Mouse (Mus musculus) hindbrain, embryonic 13.5 days (tissue): ENCODE results near the gene Bcan. TPM values are rescaled to one million over a fixed set of nuclear protein-coding genes. Genes with fewer than 3 reads are reported as not detected.

ENCODE experiments used
- ATAC-seq: fragments of 200-750 bp; cut with Nextera tagmentation; 2 replicates; pipeline ENCODE4 v1.8.0; 2017; ENCODE audit warnings: moderate TSS enrichment; ENCODE audit not compliant: low FRiP score
- H3K27ac ChIP-seq: fragments of 300-500 bp; sonication (generic); 2 replicates; pipeline ENCODE4 v1.5.1; 2015; ENCODE audit warnings: inconsistent platforms, mild to moderate bottlenecking, moderate library complexity
- H3K27me3 ChIP-seq: fragments of 300-500 bp; sonication (generic); 2 replicates; pipeline ENCODE4 v1.6.1; 2015; ENCODE audit warnings: mild to moderate bottlenecking, inconsistent platforms
- H3K36me3 ChIP-seq: fragments of 300-500 bp; sonication (generic); 2 replicates; pipeline ENCODE4 v1.6.1; 2015; ENCODE audit warnings: mild to moderate bottlenecking, inconsistent platforms
- H3K4me1 ChIP-seq: fragments of 300-500 bp; sonication (generic); replicated peaks from 2 replicates; pipeline ENCODE4 v1.6.1; 2015; ENCODE audit warnings: inconsistent platforms
- H3K4me2 ChIP-seq: fragments of 300-500 bp; sonication (generic); 2 replicates; pipeline ENCODE4 v1.6.1; 2015; ENCODE audit warnings: inconsistent platforms, mild to moderate bottlenecking, moderate library complexity
- H3K4me3 ChIP-seq: fragments of 300-500 bp; sonication (generic); 2 replicates; pipeline ENCODE4 v1.5.1; 2015; ENCODE audit warnings: mild to moderate bottlenecking, inconsistent platforms
- H3K9ac ChIP-seq: fragments of 300-500 bp; sonication (generic); 2 replicates; pipeline ENCODE4 v1.6.1; 2015; ENCODE audit warnings: mild to moderate bottlenecking, inconsistent platforms
- H3K9me3 ChIP-seq: fragments of 300-500 bp; sonication (generic); 2 replicates; pipeline ENCODE4 v1.6.1; 2016; ENCODE audit warnings: inconsistent platforms
- WGBS: fragments of 180-500 bp; shearing (Covaris S2); methylation state at CpG from one replicate; pipeline ENCODE4 v1.1.7; 2015; 5-methylcytosine and 5-hydroxymethylcytosine counted together
- polyA plus RNA-seq: library from polyadenylated mRNA; unstranded; fragments of >200 nt; fragmentation: Nextera tagmentation; extraction: Ambion mirVana; gene quantifications from 2 replicates; pipeline ENCODE4 v1.2.1, GENCODE M21; 2015

Bcan gene
- polyA plus RNA-seq, 1 experiment from 2014 or later, result 39.8 TPM

DNA sequence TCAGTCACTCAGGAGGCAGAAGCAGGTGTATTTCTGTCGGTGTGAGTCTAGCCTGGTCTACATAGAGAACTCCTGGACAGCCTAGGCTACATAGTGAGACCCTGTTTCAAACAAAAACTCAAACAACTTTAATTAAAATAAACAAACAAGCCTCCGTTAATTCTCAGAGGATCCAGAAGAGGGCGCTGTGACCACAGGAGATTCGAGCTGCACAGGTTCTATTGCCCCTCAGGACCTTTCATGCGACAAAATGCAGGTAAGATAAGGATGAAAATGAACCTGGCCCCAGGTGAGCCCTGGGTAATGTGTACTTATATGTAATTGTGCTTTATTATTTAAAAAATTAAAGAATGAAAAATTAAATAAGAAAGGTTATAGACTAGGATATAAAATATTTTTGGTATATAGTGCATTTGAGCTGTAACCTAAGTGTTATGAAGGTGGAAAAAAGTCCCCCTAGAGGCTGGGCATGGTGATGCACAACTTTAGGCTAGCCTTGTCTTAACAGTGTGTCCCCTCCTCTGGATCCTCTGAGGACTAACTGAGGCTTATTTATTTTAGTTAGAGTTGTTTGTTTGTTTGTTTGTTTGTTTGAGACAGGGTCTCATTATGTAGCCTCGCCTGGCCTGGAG, 10.7 kb upstream of the Bcan start:
- no peak overlapping the region for H3K27ac ChIP-seq
- no peak overlapping the region for H3K4me2 ChIP-seq
- no peaks in the 10 kb centered on the region for H3K9me3 ChIP-seq
- H3K27me3 ChIP-seq, result peaks cover 15% of the 10 kb centered on the region
- 11% methylated on average over 6 of the region's 6 CpGs for WGBS
- no peak for ATAC-seq
- H3K4me1 ChIP-seq, result no peaks in the 10 kb centered on the region
- no peak overlapping the region for H3K4me3 ChIP-seq
- H3K9ac ChIP-seq, result no peak overlapping the region
- H3K36me3 ChIP-seq, result no peaks in the 10 kb centered on the region

DNA sequence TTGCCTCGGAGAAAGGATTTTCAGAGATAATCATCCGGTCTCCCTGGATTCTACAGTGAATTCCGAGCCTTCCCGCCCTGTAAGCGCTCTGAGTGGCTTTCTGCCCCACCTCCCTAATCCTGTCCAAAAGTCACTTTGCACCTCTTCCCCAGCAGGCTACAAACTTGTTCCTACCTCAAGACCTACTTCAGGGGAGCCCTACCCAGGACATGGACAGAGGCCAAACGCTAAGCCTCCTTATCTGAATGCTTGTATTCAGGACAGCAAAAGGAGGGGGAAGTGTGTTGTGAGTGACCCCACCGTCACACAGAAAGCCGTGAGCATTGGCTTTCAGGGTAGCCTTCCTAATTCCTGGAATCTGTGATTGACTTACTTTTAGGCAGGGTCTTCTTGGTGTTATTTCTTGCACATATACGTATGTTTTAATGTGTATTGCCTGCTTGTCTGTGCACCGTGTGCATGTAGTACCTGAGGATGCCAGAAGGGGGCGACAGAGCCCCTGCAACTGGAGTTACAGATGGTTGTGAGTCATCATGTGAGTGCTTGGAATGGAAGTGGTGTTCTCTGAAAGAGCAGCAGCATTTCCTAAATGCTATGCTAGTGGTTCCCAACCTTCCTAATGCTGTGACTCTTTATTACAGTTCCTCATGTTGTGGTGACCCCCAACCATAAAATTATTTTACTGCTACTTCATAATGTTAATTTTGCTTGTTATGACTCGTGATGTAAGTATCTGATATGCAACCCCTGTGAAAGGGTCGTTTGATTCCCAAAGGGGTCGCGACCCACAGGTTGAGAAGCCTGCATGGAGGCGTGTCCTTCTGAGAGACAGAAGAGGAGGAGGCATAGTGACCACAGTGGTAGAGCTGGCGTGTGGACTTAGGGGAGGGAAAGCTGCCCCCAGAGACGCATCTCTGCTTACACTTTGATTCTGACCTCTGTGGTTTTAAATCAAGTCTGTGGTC, 6.1 kb upstream of the Bcan start:
- H3K27ac ChIP-seq, result no peak overlapping the region
- no peak overlapping the region for H3K4me2 ChIP-seq
- no peak overlapping the region for H3K4me3 ChIP-seq
- peaks cover 41% of the 10 kb centered on the region for H3K27me3 ChIP-seq
- H3K9ac ChIP-seq, result no peak overlapping the region
- no peaks in the 10 kb centered on the region for H3K36me3 ChIP-seq
- ATAC-seq, result no peak
- no peaks in the 10 kb centered on the region for H3K9me3 ChIP-seq
- 81% methylated on average over 18 of the region's 18 CpGs for WGBS
- H3K4me1 ChIP-seq, result peaks cover 15% of the 10 kb centered on the region

DNA sequence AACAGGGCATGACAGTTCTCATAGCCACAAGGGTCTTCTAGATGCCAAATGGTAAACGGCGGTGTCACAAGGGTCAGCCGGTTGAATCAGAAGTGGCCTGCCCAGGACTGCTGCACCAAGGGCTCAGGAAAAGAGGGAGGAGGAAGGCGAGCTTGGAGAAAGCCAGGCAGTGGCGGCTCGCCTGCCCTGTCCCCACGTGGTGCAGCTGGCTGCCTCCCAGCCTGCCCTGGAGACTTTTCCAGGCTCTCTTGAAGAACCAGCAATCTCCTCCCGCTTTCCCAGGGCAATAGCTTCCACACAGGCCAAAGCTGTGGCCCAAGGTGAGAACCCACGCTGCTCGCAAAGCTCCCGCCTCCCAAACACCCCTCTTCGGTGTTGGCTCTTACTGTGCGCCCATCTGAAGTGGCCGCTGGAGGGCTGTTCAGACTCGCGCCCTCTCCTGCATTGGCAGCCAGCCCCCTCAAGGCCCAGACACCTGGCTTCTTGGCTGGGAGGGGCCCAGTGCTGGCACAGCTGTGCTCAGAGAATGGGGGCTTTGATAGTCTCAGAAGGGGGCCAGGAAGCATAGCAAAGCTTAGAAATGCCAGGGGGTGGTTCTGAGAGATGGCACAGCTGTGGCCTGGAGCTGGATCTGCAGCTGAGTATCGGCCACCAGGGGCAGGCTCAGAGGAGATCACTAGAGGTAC, 2.4 kb upstream of the Bcan start:
- H3K9ac ChIP-seq, result no peak overlapping the region
- no peak overlapping the region for H3K27ac ChIP-seq
- WGBS, result 4% methylated on average over 17 of the region's 17 CpGs
- H3K4me3 ChIP-seq, result no peak overlapping the region
- H3K4me2 ChIP-seq, result peak overlapping the region; percentile 27; the same call in 1 of the 2 replicates
- peaks cover 42% of the 10 kb centered on the region for H3K4me1 ChIP-seq
- 0 out of 2 replicates have a peak, but pooled peaks have one; percentile 9 for ATAC-seq
- H3K36me3 ChIP-seq, result no peaks in the 10 kb centered on the region
- H3K9me3 ChIP-seq, result no peaks in the 10 kb centered on the region
- peaks cover 75% of the 10 kb centered on the region for H3K27me3 ChIP-seq

DNA sequence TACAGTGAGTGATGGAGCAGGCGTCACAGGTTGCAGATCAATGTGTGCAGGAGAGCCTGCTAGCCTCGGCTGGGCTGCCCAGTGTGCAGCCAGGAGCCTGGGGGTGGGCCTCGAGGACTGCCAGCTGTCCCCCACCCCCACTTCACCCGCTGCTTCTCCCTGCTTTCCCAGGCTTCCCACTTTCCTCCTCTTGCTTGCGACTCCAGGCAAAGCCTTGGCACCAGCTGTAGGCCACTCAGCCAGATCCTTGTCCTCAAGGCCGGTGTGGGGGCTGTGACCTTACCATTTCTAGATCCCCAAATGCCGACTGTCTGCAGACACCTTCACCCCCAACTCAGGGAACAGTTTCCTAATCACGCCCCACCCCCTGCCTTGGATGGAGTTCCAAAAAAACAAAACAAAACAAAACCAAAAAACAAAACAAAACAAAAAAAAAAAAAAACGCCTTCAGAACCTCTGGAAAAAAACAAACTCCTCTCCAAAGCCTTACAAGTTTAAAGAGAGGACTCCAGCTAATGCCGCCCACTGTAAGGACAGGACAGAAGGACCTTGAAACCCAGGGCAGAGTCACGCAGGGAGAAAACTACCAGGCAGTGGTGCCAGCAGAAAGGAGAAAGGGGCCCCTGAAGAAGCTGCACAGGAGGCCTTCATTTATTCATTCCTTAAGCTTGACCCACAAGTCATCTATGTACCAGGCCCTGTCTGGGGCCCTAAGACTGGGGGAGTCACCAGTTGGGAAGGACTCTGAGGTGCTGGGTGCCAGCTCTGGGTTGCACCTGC, 976 bp upstream of the Bcan start:
- H3K4me2 ChIP-seq, result peak overlapping the region; percentile 83
- peak overlapping the region; percentile 47 for H3K4me3 ChIP-seq
- peaks cover 89% of the 10 kb centered on the region for H3K27me3 ChIP-seq
- peak overlapping the region; percentile 67; the same call in 1 of the 2 replicates for H3K9ac ChIP-seq
- no peaks in the 10 kb centered on the region for H3K36me3 ChIP-seq
- no peaks in the 10 kb centered on the region for H3K9me3 ChIP-seq
- no peak for ATAC-seq
- H3K4me1 ChIP-seq, result peaks cover 56% of the 10 kb centered on the region
- no peak overlapping the region for H3K27ac ChIP-seq
- WGBS, result 17% methylated on average over 11 of the region's 11 CpGs

DNA sequence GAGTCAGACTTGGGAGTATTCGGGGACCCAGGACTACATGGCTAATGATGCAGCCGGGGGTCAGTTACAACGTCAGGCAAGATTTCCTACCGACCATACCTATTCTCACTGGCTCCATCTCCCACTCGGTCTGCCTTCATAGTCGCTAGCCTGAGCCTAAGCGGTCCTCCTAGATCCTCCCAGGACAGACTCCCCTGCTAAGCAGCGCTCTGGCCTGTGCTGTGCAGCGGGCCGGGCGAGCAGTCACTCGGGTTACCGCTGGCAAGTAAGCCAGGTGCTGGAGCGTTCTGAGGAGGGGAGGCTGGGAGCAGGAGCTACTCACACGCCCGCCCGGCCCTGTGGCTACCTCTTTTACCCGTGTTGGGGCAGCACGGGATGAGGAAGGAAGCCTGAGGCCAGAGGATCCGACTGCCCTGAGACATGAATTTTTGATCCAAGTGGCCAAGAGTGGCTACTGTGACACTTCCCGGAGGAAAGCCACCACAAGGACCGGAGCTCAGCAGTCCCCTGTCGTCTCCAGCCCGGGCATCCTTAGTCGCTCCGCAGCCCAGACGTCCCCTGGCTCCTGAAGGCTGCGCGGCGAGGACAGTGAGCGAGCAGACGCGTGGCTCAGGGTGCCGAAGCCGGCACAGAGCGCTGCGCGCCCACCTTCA, 661 bp downstream of the Bcan start:
- peak; percentile 15 for ATAC-seq
- no peaks in the 10 kb centered on the region for H3K36me3 ChIP-seq
- WGBS, result under 1% methylated on average over 38 of the region's 38 CpGs
- H3K27me3 ChIP-seq, result peaks cover 99% of the 10 kb centered on the region
- H3K4me1 ChIP-seq, result peaks cover 59% of the 10 kb centered on the region
- peak overlapping the region; percentile 83 for H3K4me2 ChIP-seq
- H3K9ac ChIP-seq, result peak overlapping the region; percentile 67
- H3K9me3 ChIP-seq, result no peaks in the 10 kb centered on the region
- peak overlapping the region; percentile 37 for H3K27ac ChIP-seq
- peak overlapping the region; percentile 47 for H3K4me3 ChIP-seq

DNA sequence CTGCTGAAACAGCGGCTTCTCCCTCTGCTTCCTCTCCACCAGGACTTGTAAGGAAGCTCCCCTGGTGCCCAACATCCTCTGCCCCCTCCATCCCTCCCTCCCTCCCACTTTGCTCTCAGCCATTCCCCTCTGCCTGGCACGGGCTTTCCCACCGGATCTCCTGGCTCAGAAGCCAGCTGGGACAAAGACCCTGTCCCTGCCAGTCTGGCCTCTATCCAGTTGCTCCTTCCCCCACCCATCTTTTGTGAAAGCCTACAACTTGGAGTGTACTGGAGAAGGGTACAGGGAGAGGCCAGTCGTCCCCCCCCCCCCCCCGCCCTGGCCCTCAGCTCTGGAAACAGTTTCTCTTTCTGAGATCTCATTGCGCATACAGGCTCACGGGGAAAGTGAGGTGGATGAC, 1.3 kb downstream of the Bcan start:
- H3K9ac ChIP-seq, result no peak overlapping the region
- 2% methylated on average over 7 of the region's 7 CpGs for WGBS
- peak overlapping the region; percentile 83 for H3K4me2 ChIP-seq
- no peaks in the 10 kb centered on the region for H3K9me3 ChIP-seq
- H3K4me1 ChIP-seq, result peaks cover 59% of the 10 kb centered on the region
- no peaks in the 10 kb centered on the region for H3K36me3 ChIP-seq
- peaks cover 100% of the 10 kb centered on the region for H3K27me3 ChIP-seq
- H3K4me3 ChIP-seq, result peak overlapping the region; percentile 47
- peak; percentile 38; the same call in 1 of the 2 replicates for ATAC-seq
- H3K27ac ChIP-seq, result no peak overlapping the region; the same call in 1 of the 2 replicates

DNA sequence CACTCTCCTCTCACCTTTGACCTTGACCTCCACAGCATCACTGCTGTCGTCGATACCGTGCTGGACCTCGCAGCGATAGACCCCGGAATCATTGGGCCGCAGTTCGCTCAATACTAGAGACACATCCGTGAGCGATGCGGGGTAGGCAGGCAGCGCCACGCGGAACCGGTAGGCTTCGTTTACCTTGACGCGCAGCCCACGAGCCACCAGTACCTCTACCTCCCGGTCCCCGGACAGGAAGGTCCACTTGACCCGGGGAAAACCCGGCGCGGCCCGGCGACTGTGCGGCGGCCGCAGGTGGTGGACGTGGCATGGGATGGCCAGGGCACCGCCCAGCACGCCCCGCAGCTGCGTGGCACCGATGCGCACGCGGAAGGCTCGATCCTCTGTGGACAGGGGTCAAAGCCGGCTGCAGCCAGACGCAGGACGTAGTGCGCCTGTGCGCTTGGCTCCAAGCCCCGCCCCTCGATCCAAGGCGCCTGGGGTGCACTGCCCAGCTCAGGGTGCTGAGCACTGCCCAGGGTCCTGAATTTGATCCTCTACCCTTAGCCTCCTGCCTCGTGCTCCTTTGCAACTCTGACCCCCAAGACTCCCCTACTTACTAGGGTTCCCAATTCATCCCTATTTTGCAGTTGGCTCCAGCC, 2.9 kb downstream of the Bcan start:
- Histone ChIP-seq H3K4me2 (peak overlapping the region; percentile 70), H3K4me1 (peaks cover 51% of the 10 kb centered on the region), H3K9ac (peak overlapping the region; percentile 69), H3K9me3 (no peaks in the 10 kb centered on the region), H3K36me3 (no peaks in the 10 kb centered on the region), H3K27ac (no peak overlapping the region), H3K4me3 (peak overlapping the region; percentile 45), H3K27me3 (peaks cover 100% of the 10 kb centered on the region)
- WGBS, result 1% methylated on average over 49 of the region's 49 CpGs
- ATAC-seq, result no peak

DNA sequence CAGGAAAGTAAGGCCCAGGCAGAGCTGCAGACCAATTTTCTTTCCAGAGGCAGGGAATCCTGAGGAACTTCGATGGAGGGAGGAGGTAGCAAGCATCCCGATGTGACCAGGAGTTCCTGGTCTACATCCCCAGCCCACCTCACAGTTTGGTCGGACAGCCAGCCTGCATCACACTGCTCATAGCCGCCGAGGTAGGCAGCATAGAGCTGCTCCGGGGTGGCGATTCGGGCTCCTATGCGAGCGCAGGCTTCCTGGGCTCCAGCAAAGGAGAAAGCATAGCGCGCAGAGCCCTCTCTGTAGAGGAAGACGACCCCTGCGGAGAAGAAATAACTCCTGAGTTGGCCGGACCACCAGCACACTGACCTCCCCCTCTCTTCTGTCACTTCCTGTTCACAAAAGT, 3.6 kb downstream of the Bcan start:
- Histone ChIP-seq H3K27ac (no peak overlapping the region), H3K4me3 (peak overlapping the region; percentile 45), H3K9ac (peak overlapping the region; percentile 69; the same call in 1 of the 2 replicates), H3K4me2 (peak overlapping the region; percentile 70), H3K9me3 (no peaks in the 10 kb centered on the region), H3K4me1 (peaks cover 44% of the 10 kb centered on the region), H3K36me3 (no peaks in the 10 kb centered on the region), H3K27me3 (peaks cover 100% of the 10 kb centered on the region)
- whole genome bisulfite sequencing, result 3% methylated on average over 15 of the region's 15 CpGs
- ATAC-seq, result no peak

DNA sequence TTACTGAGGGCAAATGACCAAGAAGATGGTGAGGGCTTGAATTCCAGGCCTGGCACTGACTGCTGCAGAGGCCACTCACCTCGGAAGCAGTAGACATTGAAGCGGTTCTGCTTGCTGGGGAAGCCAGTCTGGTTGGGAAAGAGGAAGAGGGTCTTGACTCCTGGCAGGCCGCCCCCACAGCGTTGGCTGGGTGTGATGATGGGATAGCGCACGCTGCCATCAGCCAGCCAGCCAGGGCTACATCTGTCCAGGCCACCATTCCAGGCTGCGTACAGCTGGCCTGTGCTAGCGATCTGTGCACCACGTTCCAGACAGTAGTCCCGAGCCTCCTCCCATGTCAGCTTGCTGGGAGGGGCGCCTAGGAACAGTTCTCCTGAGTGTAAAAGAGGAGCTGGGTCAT, 4.7 kb downstream of the Bcan start:
- Histone ChIP-seq H3K9ac (no peak overlapping the region), H3K27ac (no peak overlapping the region), H3K4me1 (peaks cover 37% of the 10 kb centered on the region), H3K4me3 (no peak overlapping the region), H3K4me2 (no peak overlapping the region), H3K36me3 (no peaks in the 10 kb centered on the region), H3K27me3 (peaks cover 100% of the 10 kb centered on the region), H3K9me3 (no peaks in the 10 kb centered on the region)
- no peak for ATAC-seq
- 22% methylated on average over 11 of the region's 11 CpGs for WGBS

DNA sequence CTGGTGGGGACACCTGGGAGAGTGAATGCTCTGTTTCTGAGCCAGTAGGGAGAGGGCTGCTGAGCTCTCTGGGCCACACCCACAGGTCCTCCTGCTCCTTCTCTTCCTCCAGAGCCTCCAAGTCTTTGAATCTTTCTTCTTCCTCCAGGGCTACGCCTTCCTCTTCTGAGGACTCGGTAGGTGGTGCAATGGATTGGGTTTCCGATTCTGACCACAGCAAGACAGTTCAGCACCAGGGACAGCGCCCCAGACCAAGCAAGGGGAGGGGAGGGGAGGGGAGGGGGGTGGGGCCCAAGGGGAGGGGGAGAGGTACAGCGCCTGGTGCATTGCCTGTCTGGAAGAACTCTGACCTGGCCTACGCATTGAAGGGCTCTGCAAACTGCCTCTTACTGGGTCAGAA, 6.6 kb downstream of the Bcan start:
- 3% methylated on average over 5 of the region's 6 CpGs for WGBS
- Histone ChIP-seq H3K4me3 (no peak overlapping the region), H3K36me3 (no peaks in the 10 kb centered on the region), H3K27me3 (peaks cover 97% of the 10 kb centered on the region), H3K4me2 (no peak overlapping the region), H3K27ac (no peak overlapping the region), H3K9ac (no peak overlapping the region), H3K4me1 (peaks cover 23% of the 10 kb centered on the region), H3K9me3 (no peaks in the 10 kb centered on the region)
- ATAC-seq, result no peak

DNA sequence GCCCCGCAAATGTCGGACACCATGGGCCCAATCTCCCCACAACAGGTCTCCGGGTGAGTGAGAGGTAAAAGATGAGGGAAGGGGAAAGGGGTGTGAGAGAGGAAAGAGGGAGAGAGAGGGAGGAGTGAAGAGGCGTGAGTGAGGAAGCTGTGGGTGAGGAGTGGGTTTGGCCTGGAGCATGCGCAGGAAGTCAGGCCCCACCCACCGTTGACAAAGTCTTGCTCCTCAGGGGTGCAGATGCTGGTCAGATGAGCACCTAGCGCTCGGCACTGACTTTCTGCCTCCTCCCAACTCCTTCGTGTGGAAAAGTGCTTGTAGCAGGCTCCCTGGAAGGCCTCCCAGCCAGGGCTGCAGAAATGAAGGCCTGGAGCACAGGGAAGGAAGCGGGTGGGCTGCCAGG, 10.1 kb downstream of the Bcan start:
- H3K4me1 ChIP-seq, result peaks cover 39% of the 10 kb centered on the region
- H3K36me3 ChIP-seq, result no peaks in the 10 kb centered on the region
- 49% methylated on average over 10 of the region's 10 CpGs for WGBS
- no peaks in the 10 kb centered on the region for H3K9me3 ChIP-seq
- H3K4me3 ChIP-seq, result no peak overlapping the region
- H3K4me2 ChIP-seq, result no peak overlapping the region
- H3K27me3 ChIP-seq, result peaks cover 63% of the 10 kb centered on the region
- no peak for ATAC-seq
- H3K9ac ChIP-seq, result no peak overlapping the region
- H3K27ac ChIP-seq, result no peak overlapping the region
